Mouse (Mus musculus): ENCODE measurements around the gene Abcc12.

The Abcc12 gene

DNA sequence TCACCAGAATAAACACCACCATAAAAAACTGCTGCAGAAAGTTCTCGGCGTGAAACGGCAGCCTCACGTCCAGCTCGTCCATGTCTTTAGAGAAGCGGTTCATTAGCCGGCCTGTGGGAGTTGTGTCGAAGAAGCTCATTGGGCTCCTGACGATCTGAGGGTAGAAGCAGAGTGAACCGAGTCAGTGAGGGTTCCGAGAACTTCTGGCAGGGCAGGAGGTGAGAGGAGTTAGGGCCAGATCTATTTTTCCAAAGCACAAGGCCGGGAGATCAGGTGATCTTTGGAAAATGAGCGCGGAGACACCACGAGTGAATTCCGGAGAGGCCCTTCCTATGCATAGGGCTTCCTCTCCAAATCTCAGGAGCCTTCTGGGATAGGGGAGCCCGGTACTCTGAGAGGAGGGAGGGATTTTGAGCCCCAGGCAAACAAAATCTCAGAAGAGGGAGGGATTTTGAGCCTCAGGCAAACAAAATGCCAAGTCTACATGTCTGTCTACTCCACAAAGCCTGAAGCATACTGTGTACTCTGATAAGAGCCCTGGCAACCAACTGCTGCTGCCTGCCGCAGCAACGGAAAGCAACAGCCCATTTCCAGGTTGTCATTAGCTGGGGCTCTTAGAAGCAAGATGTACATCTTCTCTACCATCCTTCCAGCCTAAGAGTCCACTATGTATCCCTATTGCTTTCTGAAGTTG lies 53.0 kb downstream of the Abcc12 start:
- in situ Hi-C loops (cut with MboI, MseI) = no loop called here

DNA sequence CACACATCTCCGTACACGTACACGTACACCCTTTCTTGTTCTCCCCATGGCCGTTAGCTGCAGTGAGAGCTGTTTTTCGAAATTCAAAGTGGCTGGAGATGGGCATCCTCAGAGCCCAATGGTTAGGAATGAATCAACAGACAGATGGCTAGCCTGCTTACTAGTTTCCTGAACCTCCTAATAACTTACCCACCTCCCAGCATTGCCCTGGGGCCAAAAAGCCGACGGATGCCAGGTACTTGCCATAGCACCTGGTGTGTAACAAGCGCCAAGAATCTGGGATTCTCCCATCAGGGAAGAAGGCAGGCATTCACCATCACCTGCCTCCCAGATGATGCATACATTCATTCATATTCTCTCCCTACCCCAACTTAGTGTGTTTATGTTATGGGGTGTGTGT lies 53.7 kb downstream of the Abcc12 start:
- in situ Hi-C loops (cut with MboI, MseI) = no loop called here

DNA sequence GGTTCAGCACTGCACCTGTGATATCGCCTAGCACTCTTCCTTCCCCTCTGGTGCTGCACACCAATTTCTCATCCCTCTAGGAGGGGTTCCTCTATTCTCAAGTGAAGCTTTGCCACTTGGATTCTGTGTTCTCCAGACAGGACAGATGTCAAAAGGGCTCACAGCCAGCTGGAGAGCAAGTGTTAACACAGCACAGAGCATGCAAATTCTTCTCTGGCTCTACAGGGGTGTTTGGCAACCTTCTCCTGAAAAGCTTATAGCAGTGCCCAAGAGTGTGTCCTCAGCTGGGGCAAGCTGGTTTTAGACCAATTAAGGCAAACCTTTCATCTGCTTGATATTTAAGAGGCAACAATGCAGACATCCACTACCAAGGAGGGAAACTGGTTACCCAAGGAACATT lies 66.3 kb downstream of the Abcc12 start:
- in situ Hi-C loops (cut with MboI, MseI) = no loop called here

DNA sequence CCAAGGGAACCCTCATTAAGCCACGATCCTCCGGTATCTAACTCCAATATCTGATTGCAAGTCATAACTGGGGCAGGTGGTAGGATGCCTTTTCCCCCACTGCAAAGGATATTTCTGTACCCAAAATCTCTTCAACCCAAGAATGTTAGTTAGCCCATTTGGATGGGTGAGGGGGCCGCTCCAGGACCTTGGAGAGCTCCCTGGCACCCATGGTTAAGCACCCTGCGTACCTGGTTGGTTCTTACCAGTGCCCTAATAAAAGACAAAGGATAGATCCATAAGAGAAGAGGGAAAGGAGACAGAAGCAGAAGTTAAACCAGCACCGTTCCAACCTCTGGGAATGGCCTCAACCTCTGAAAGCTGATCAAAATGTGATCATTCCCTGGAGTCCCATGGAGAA lies 67.6 kb downstream of the Abcc12 start:
- in situ Hi-C loops (cut with MboI, MseI) = no loop called here

DNA sequence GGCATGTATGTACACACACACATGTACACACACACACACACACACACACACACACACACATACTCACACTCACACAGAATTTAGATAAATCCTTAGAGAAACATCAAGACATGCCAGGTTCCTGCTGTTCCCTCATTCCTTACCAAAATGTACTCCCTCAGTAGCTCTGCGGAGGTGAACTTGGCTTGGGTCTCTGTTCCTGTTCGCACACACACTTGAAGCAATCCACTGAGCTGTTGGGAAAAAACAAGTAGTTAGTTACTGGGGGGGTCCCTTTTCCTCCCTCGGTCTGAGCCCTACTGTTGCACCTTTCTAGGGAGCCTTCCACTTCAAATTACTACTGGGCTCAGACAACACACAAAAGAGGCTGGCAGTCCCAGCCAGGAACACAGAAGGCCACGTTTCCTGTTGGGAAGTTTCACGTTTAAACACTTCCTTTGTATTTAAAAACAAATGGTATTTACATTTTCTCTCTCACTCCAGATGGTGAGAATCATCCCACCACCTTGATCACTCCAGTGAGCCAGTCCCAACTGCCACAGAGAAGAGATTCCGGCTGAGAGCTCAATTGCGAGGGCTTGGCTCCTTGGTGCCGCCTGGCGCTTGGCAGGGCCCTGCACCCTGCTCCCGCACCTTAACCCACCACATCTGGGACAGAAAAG lies 68.2 kb downstream of the Abcc12 start:
- in situ Hi-C loops (cut with MboI, MseI) = no loop called here

DNA sequence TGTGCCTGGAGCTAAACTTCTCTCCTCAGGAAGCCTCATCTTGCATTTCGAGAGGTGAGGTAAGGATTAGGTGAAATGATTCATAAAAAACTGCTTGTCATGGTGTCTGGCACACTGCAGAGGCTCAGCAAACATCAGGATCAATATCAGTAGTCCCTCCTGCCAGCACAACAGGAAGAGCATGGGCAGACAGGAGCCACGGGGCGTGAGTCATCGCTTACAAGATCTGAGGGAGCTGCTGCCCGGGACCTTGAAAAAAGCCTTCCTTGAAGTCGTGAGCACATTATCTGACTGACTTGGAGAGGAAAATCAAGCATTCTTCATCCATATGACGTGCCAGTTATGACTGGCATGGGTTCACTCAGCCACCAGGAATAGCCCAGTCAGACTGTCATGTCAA lies 79.1 kb downstream of the Abcc12 start:
- in situ Hi-C loops (cut with MboI, MseI) = no loop called here

DNA sequence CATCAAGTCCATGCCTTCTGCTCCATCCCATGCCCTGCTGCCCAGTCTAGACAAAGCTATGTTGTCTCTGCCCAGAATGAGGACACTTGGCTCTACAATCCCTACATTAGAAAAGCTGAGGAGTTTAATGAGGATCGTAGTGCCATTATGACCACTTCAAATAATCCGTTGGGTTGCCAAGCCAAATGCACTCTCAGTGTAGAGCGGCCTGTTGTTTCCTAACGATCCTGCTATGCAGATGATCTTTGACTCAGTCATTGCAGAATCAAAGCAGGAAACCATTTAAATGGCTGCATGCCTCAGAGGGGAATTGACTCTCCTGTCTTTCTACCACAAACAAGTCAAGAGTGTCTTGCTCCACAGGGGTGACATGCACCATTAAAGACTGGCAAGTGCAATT lies 85.4 kb downstream of the Abcc12 start:
- in situ Hi-C loops (cut with MboI, MseI) = no loop called here

DNA sequence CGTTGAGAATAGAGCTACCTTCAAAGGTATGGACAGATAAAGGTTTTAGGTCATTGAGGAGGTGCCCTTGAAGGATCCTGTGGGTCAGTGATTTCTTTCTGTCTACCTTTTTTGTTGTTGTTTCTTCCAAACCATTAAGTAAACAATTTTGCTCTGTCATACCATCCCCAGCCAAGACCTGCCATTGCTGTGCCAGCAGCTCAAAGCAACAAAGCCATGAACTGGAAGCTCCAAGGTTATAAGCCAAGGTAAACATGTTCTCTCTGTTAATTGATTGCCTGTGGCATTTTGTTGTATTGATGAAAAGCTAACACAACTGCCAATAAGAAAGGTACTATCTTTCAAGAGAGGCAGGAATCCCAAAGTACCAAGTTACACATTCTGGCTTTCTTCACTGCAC lies 86.6 kb downstream of the Abcc12 start:
- in situ Hi-C loops (cut with MboI, MseI) = no loop called here

DNA sequence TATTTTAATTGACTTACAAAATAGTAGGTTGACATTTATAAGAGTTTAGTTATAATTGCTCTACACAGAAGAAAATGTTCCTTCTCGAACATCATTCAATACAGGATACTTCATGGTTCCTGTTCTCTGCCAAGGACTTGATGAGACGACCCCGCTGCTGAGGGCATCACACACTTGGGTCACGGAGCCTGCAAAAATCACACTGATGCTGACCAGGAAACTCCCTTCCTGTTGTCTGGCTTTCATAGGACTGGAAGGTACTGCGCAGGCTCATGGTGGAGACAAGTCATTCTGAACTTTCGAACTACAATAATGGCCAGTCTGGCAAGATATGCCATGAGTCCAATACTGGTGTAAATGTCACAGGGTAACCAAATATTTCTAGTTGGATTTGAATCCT lies 95.1 kb downstream of the Abcc12 start:
- in situ Hi-C loops (cut with MboI, MseI) = no loop called here

DNA sequence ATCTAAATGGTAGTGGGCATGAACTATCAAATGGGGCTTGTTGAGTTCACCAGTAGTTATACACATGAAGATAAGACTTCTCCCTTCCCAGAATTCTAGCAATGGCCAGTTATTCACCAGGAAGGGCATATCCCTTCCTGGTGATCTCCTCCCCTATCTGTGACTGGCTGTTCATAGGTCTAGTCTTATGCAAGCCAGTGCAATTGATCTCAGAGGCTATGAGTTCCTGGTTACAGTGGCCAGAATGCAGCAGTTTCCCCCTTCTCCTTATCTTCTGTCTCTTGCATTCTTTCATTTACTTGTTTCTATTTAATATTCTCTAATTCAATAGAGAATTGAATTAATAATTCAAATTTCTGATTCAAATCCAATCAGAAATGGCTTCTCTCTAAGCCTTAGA lies 96.2 kb downstream of the Abcc12 start:
- in situ Hi-C loops (cut with MboI, MseI) = no loop called here

DNA sequence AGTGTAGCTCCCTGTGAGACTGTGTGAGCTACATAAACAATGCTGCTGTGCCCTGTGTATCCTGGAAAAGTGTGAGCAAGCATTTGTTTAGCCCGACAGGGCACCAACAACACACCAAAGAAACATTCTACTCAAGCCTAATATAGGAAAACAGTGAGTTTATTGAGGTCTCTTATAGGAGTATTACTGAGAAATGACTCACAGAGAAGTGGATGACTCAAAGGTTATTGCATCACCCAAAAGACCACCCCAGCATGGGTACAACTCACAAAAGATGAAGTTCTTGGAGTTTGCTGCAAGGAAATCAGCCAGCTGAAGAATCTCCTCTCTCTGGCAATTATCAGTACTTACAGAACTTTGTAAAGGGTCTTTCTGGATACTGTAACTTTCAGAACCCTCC lies 98.4 kb downstream of the Abcc12 start:
- in situ Hi-C loops (cut with MboI, MseI) = no loop called here

DNA sequence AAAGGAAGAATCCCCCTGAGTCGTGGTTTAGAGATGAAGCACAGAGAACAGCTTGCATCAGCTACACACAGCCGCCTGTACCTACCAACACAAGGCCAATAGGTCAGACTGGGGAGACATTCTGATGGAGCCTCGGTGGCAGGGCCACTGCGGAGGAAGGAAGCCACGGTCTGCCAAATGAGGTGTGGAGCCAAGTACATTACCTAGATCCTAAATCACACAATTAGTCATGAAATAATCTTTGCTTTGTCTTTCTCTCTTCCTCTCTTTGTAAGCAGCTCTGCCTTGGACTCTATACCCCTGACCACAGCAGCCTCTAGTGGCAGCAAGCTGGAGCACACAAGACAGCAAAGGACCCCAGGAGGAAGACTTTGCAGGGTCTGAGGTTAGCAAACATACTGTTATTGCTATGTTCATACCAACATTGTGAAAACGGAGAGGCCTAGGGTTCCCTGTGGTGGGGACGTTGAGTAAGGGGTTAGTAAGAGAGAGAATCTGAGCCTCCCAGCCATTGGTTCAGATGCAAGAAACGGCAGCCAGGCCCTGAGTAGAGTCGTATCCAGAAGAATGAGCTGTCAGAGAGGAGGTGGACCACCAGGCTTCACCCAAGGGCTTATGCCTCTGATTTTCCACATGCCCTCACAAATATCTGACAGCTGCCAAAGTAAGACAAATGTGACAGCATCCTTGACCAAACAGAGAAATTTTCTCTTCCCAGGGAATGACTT lies 104.6 kb downstream of the Abcc12 start:
- in situ Hi-C loops (cut with MboI, MseI) = no loop called here

DNA sequence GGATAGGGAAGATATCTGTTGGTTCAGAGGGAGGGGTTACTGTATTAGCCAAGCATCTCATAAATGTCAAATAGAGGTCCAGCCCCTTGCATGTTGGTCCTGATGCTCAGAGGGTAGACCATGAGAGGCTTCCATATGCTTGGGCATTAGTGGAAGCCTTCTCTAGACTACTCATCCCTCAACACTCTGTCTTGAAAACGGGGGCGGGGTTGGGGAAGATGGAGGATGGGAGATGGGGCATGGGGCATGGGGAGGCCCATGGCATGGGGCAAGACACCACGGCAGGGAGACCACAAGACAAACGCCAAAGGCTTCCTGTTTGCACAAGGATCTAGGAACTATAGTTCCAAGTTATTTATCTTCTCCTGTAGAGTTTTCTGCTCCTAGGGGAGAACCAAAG lies 106.0 kb downstream of the Abcc12 start:
- in situ Hi-C loops (cut with MboI, MseI) = no loop called here

DNA sequence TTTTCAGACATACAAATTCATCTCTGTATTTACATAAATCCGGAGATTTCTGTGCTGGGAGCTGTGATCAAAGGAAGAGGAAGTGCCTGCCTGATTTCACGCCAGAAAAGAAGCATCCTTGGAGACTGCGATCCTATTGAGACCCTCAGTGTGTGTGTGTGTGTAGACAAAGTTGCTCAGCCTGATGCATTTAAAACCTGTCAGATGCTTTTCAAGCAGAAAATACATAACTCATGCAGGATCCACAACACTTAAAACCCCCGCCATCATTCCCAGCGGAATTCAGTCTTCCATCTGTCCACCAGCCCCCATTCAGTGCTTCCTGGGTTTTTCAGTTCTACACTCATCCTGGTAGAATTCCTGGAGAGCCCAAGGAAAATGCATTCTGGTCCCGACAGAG lies 107.4 kb downstream of the Abcc12 start:
- in situ Hi-C loops (cut with MboI, MseI) = no loop called here

DNA sequence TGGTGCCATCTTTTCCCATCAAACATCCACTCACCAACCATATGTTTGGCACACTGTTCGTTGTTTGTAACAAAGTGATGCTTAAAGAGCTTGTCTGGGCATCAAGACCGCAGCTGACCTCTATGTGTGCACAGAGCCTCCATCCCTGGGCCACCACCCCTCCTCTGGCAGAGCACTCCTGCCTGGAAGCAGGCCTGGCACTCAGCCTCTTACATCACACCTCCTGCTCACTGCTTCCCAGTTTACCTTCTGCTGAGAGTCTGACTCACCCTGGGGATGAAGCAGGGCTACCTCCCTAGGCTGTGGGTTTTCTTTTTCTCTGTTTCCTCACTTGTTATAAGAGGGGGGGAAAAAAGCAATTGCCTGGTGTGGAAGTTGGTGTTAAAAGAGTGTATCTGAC lies 109.8 kb downstream of the Abcc12 start:
- in situ Hi-C loops (cut with MboI, MseI) = no loop called here

DNA sequence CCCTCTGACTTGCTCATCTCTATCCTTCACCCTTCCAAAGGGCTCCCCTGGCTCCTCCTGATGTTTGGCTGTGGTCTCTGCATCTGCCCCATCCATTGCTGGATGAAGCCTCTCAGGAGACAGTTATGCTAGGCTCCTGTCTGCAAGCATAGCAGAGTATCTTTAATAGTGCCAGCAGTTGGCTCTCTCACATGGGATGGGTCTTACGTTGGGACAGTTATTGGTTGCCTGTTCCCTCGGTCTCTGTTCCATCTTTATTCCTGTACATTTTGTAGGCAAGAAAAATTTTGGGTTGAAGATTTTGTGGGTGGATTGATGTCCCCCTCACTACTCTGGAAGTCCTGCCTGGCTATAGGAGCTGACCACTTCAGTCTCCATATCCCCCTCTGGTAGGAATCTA lies 117.3 kb downstream of the Abcc12 start:
- in situ Hi-C loops (cut with MboI, MseI) = loop anchor here in 1 of 2 experiments (10.0 kb wide), 1 partner anchor 1112 kb away; no protein-coding TSS in a partner anchor

DNA sequence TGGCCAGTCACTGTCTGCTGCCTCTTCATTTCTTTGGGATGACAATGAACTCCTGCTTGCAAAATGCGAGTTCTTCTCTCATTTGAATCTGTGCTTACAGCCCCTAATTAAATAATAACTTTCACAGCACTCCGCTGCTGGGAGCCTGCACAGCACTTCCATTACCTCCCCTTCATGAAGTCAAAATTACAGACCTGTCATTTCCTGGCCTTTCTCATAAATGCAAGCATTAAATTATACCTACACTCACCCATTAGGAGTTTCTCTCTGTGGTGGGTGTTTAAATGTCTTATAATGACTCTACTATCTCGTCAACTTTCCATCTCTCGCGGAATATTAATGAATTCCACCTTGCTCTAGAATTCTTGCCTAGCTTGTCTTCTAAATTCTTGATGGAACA lies 120.1 kb downstream of the Abcc12 start:
- in situ Hi-C loops (cut with MboI, MseI) = loop anchor here in 1 of 2 experiments (10.0 kb wide), 1 partner anchor 1114 kb away; no protein-coding TSS in a partner anchor

DNA sequence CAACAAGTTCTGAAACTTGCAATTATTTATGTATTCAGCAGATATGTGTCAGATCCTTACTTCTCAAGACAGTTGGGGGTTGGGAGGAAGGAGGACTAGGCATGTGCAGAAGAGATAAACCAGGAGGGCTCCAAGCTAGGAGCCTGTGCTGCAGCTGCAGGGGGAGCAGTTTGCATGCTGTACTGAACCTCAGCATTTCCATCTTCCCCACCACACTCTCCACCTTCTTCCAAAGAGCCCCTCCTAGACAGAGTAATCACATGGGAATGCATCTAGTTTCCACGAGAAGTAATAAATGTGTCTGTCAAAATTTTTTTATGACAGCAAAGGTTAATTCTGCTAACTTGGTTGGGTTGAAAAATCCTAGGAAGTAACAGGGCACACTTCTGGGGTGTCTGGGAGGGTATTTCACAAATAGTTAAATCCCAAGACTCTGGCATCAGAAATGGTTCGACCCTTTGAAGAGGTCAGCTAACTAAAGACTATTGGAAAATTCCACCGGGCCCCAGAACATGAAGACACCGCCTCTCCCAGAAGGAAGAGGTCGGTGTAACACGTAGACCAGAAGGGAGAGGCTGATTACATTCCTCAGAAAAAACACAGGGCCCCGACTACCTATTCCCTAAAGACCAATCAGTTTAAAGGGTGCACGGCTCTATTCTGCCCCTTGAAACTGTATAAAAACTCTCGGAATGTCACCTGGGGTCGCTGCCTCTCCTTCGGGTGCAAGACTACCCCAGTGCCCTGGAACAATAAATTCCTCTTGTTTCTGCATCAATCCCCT lies 126.6 kb downstream of the Abcc12 start:
- in situ Hi-C loops (cut with MboI, MseI) = no loop called here

DNA sequence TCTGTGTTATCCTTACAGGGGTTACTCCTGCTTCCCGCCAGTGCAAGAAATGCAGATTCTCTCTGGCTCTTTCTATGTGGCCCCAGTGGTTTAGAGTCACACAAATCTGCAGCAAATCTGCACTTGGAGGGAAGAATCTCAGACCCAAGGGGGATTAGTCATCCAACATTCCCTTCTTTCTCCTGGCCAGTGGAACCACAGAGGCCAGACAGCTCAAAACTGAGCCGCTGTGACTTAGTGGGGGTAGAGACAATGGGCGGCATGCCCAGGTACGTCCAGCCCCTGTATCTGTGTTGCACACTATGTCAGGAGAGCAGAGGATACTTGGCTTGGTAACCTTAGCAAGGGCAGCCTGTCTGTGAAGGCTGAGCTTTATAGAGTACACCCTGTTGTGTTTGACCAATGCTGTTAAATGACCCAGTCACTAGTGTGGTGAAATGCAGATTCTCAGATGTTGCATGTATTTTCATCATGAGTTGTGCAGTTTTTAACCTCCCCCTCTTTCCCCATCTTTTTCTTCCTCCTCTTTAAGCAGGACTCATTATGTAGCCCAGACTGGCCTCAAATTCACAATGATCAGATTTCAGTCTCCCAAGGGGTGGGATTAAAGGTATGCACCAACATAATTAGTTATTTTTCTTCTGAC lies 130.5 kb downstream of the Abcc12 start:
- in situ Hi-C loops (cut with MboI, MseI) = no loop called here

DNA sequence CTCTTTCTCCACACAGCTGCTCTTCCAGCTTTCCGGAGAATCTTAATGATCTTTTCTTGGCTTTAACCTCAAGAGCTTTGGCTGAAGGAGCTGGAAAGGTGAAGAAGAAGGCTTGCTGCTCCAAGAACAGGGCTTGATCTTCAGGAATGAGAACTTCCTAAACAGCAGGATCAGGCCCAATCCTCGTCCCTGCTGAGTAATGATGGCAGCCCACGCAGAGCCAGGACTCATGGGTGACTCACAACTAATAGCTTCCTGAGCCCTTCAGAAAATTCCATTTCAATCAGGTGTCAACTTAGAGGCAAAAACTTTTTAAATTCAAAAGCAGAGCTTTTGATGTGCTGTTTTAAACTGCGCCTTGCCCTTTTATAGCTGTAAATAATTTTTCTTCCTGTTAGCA lies 135.0 kb downstream of the Abcc12 start:
- in situ Hi-C loops (cut with MboI, MseI) = no loop called here

DNA sequence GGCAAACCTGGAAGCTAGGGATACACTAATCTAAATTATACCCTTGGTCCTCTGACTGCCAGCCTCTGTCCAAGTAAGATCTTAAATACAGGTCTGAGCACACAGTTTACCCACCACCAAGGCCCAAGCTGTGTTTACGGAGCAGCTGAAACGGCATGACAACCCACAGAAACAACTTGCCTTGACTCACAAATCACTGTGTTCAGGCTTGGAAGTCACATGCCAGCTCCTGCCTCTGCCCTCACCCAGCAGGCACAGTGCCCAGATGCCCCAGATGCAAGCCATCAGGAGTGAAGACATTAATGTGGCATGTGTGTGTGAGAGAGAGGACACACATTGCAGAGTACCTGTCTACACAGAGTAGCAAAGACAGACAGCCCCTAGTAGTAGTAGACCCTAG lies 136.7 kb downstream of the Abcc12 start:
- in situ Hi-C loops (cut with MboI, MseI) = no loop called here

DNA sequence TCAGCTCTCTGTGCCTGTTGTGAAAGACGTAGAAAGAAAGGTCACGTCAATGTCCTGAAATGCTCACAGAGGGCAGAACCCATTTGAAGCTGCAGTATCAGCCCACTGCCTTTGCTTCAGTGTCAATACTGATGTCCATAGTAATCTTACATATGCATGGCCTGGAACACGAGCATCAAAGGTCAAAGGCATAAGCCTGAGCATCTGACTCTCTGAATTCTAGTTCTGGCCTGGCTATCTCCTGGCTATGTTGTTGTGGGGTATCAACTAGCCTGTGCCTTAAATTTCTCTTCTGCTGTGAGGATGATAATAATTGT lies 141.5 kb downstream of the Abcc12 start:
- in situ Hi-C loops (cut with MboI, MseI) = no loop called here

Data from T-helper 17 cell (primary cell).